Comparison of ENCODE assay signal across 12 mouse cellular contexts in genomic region chr19:10403593-10404380, GRCm38 (mm10). TPM values are rescaled to one million over a fixed set of nuclear protein-coding genes. Genes with fewer than 3 reads are reported as not detected.
DNase-seq lines count a peak whose midpoint lies in the region; ATAC-seq lines count a peak whose summit lies in the region.
"Had no signal": no experiment of that assay in that cellular context is flagged by ENCODE, and none has a peak within 500 bp of the region (broad histone marks: within the 10 kb centered on the region; RNA-seq: fewer than 3 reads in every experiment).

No protein-coding gene starts in this region.

- H3K36me3 ChIP-seq in forebrain, embryonic 13.5 days (ENCODE audit: poor library complexity, severe bottlenecking) = no peaks in the 10 kb centered on the region
- no peaks in the 10 kb centered on the region for H3K36me3 ChIP-seq in forebrain, embryonic 14.5 days (ENCODE audit: control insufficient read depth, insufficient read depth, low read length)
- H3K36me3 ChIP-seq in neural tube, embryonic 12.5 days = no peaks in the 10 kb centered on the region
- H3K36me3 ChIP-seq in midbrain, embryonic 15.5 days (replicated peaks) = no peaks in the 10 kb centered on the region
- H3K36me3 ChIP-seq: heart, embryonic 12.5 days had no signal

- 70% methylated on average over 10 of the region's 10 CpGs for WGBS in forebrain, embryonic 13.5 days
- 82% methylated on average over 10 of the region's 10 CpGs for whole genome bisulfite sequencing in forebrain, embryonic 14.5 days
- WGBS in neural tube, embryonic 12.5 days = 65% methylated on average over 10 of the region's 10 CpGs
- WGBS in midbrain, embryonic 15.5 days = 56% methylated on average over 10 of the region's 10 CpGs

- DNase-seq in forebrain, embryonic 14.5 days (ENCODE audit: low spot score) = no peak
- no peak for DNase-seq in neural tube, embryonic 10.5 days (ENCODE audit: extremely low spot score, low spot score)
- DNase-seq in adrenal gland, adult 18-20 months (ENCODE audit: low spot score in 2 of 2) = no peak
- DNase-seq in kidney, postnatal 10 days = no peak
- DNase-seq: right cerebral cortex, postnatal 25 days had no signal

- H3K27ac ChIP-seq in forebrain, embryonic 13.5 days = no peak overlapping the region
- no peak overlapping the region for H3K27ac ChIP-seq in forebrain, embryonic 14.5 days (ENCODE audit: low read depth, low read length)
- H3K27ac ChIP-seq in neural tube, embryonic 12.5 days = no peak overlapping the region
- peak overlapping the region; percentile 47 for H3K27ac ChIP-seq in midbrain, embryonic 15.5 days
- H3K27ac ChIP-seq: macrophage had no signal

- no peaks in the 10 kb centered on the region for H3K9me3 ChIP-seq in forebrain, embryonic 13.5 days (replicated peaks)
- no peaks in the 10 kb centered on the region for H3K9me3 ChIP-seq in forebrain, embryonic 14.5 days (replicated peaks; ENCODE audit: control insufficient read depth, low read length)
- H3K9me3 ChIP-seq in neural tube, embryonic 12.5 days = no peaks in the 10 kb centered on the region
- H3K9me3 ChIP-seq in midbrain, embryonic 15.5 days = no peaks in the 10 kb centered on the region
- H3K9me3 ChIP-seq: heart, embryonic 12.5 days had no signal

- 0 out of 2 replicates have a peak, but pooled peaks have one; percentile 41 for ATAC-seq in forebrain, embryonic 13.5 days
- no peak for ATAC-seq in forebrain, embryonic 14.5 days
- 0 out of 2 replicates have a peak, but pooled peaks have one; percentile 11 for ATAC-seq in neural tube, embryonic 12.5 days (ENCODE audit: low FRiP score, low read depth)
- peak; percentile 28 for ATAC-seq in midbrain, embryonic 15.5 days (replicated peaks)

- no peak overlapping the region for H3K4me2 ChIP-seq in forebrain, embryonic 13.5 days
- no peak overlapping the region for H3K4me2 ChIP-seq in forebrain, embryonic 14.5 days (ENCODE audit: low read length)
- no peak overlapping the region for H3K4me2 ChIP-seq in neural tube, embryonic 12.5 days (replicated peaks)
- no peak overlapping the region for H3K4me2 ChIP-seq in midbrain, embryonic 15.5 days
- H3K4me2 ChIP-seq: heart, embryonic 12.5 days; lung, embryonic 14.5 days had no signal

- peaks cover 19% of the 10 kb centered on the region for H3K4me1 ChIP-seq in forebrain, embryonic 13.5 days
- H3K4me1 ChIP-seq in forebrain, embryonic 14.5 days (ENCODE audit: control insufficient read depth, insufficient read depth, low read length) = peaks cover 5% of the 10 kb centered on the region; the same call in 1 of the 2 replicates
- H3K4me1 ChIP-seq in neural tube, embryonic 12.5 days = peaks cover 6% of the 10 kb centered on the region
- peaks cover 21% of the 10 kb centered on the region for H3K4me1 ChIP-seq in midbrain, embryonic 15.5 days
- H3K4me1 ChIP-seq: heart, embryonic 12.5 days had no signal

- no peak overlapping the region for H3K9ac ChIP-seq in forebrain, embryonic 13.5 days
- H3K9ac ChIP-seq in forebrain, embryonic 14.5 days (ENCODE audit: low read length) = no peak overlapping the region
- no peak overlapping the region for H3K9ac ChIP-seq in neural tube, embryonic 12.5 days
- no peak overlapping the region for H3K9ac ChIP-seq in midbrain, embryonic 15.5 days
- H3K9ac ChIP-seq: heart, embryonic 12.5 days; lung, embryonic 14.5 days had no signal

- no peak overlapping the region for H3K4me3 ChIP-seq in forebrain, embryonic 13.5 days
- no peak overlapping the region for H3K4me3 ChIP-seq in forebrain, embryonic 14.5 days (ENCODE audit: low read depth, low read length)
- H3K4me3 ChIP-seq in neural tube, embryonic 12.5 days = no peak overlapping the region
- no peak overlapping the region for H3K4me3 ChIP-seq in midbrain, embryonic 15.5 days
- H3K4me3 ChIP-seq: heart, embryonic 12.5 days had no signal

- no peaks in the 10 kb centered on the region for H3K27me3 ChIP-seq in forebrain, embryonic 13.5 days
- H3K27me3 ChIP-seq in forebrain, embryonic 14.5 days (replicated peaks; ENCODE audit: control insufficient read depth, insufficient read depth, low read length) = no peaks in the 10 kb centered on the region
- H3K27me3 ChIP-seq in neural tube, embryonic 12.5 days (replicated peaks) = no peaks in the 10 kb centered on the region
- no peaks in the 10 kb centered on the region for H3K27me3 ChIP-seq in midbrain, embryonic 15.5 days (replicated peaks)

RNA-seq across cellular contexts. Expression of gene Syt7, which starts 14.9 kb away (rescaled TPM):
- 4.4 and 5.0 TPM in 2 replicates for polyA plus RNA-seq in forebrain, embryonic 13.5 days (2015; fragmentation: Nextera tagmentation; extraction: Ambion mirVana)
- 5.8 and 6.1 TPM in 2 replicates for polyA plus RNA-seq in forebrain, embryonic 14.5 days (2014; fragmentation: Nextera tagmentation; extraction: Ambion mirVana)
- polyA plus RNA-seq in neural tube, embryonic 12.5 days (2016; fragmentation: Nextera tagmentation; extraction: Ambion mirVana) = 4.8 and 5.4 TPM in 2 replicates
- 19.6 and 21.0 TPM in 2 replicates for polyA plus RNA-seq in midbrain, embryonic 15.5 days (2015; fragmentation: Nextera tagmentation; extraction: Ambion mirVana)
- total RNA-seq in adrenal gland, adult 18-20 months (2021) = 10 to 100 TPM; 32.1 to 33.0 TPM
- polyA plus RNA-seq: macrophage had no signal

RNA-seq across cellular contexts. Expression of gene Lrrc10b, which starts 53.5 kb away (rescaled TPM):
- polyA plus RNA-seq in forebrain, embryonic 13.5 days (2015; fragmentation: Nextera tagmentation; extraction: Ambion mirVana) = 0.25 and 0.40 TPM in 2 replicates
- polyA plus RNA-seq in forebrain, embryonic 14.5 days (2014; fragmentation: Nextera tagmentation; extraction: Ambion mirVana) = 0.49 and 0.76 TPM in 2 replicates
- polyA plus RNA-seq in neural tube, embryonic 12.5 days (2016; fragmentation: Nextera tagmentation; extraction: Ambion mirVana) = 0.61 and 0.64 TPM in 2 replicates
- polyA plus RNA-seq in midbrain, embryonic 15.5 days (2015; fragmentation: Nextera tagmentation; extraction: Ambion mirVana) = 1.7 and 2.4 TPM in 2 replicates
- 1 to 10 TPM; 4.1 to 5.9 TPM for total RNA-seq in adrenal gland, adult 18-20 months (2021)
- total RNA-seq: liver, adult 2 months had no signal
- polyA plus RNA-seq: liver, adult 2 months had no signal
